Mouse (Mus musculus) mouse trophoblast stem cell (cell line): Measurements from ENCODE around the gene Vps13a.

Experiments
- in situ Hi-C, 2 experiments: fragments of 300-500 bp; cut with MseI, MboI; formaldehyde crosslinking; loops; 2 replicates in 1 of 2; 3 replicates in 1 of 2; pipeline ENCODE4 v1.15.1; 2025

Vps13a gene

GRCm38 (mm10) chr19:16580501-16580900, 200.2 kb downstream of the Vps13a start:
- in situ Hi-C loops, result no loop called here

GRCm38 (mm10) chr19:16579656-16580260, 201.0 kb downstream of the Vps13a start:
- in situ Hi-C loops, result no loop called here

DNA sequence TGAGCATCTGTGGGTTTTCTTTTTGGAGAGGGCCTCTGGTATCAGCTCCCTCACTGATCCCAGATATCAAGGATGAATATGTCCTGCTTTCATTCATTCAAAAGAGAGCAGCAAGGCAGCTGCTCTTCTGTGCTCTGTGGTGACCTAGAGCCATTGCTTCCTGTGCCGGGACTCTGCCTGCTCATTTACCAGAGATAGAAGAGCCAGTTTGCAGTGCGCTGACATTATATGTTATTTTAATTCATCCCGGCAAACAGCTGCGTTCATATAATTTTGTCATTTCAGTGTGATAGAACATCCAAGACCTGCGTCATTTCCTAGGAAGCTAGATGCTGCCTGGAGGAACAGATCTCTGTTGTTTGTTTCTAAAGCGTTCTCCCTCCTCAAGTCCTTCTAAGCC, 203.9 kb downstream of the Vps13a start:
- in situ Hi-C loops, result no loop called here
